Mouse (Mus musculus) heart, adult 18-20 months (tissue): ENCODE measurements around the gene Tex45. TPM values are rescaled to one million over a fixed set of nuclear protein-coding genes. Genes with fewer than 3 reads are reported as not detected.

Experiments used
- DNase-seq, 2 experiments: peaks; one replicate each; pipeline ENCODE4 v3.0.0; 2021 to 2022; ENCODE audit warnings: mixed read lengths in 1 of 2
- total RNA-seq, 2 experiments: library from RNA; stranded (reverse); gene quantifications; 2 replicates each; pipeline ENCODE4 v1.2.3; 2021

Gene Tex45
- total RNA-seq, 2 experiments from 2014 or later = not detected

DNA sequence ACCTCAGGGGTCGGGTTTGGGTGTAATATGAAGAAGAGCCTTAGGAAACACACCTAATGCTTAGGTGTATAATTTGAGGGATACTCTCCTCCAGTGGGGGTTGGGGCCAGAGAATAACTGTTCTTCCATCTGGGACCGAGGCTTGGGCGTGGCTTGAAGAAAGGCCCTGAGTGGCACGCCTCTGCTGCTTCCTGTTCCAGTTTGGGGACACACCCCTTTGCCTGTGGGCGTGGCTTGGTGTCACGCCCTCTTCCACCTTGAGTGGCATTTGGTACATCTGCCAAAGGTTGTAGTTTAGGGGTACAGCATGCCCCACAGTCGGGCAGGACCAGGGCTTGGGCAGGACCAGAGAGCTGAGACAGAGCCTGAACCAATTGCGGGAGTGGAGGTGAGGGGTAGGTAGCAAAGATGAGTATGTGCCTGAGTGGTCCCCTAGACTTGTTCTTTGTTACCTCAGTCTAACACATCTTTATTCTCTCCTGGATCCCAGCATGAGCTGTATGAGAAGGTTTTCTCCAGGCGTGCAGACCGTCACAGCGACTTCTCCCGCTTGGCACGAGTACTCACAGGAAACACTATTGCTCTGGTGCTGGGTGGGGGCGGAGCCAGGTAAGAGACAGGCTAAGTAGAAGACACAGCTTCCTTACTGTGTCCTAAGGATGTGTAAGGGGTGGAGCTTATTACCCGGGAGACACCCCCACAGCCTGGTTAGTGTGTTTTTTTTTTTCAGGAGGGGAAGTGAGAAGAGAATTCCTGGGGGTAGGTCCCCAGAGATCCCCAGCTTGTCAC is 65.6 kb downstream of the Tex45 start:
- DNase-seq = no peak

Other genes starting within 250 kb of the Tex45 start
- gene Insr, start 191.2 kb upstream of the Tex45 start, total RNA-seq = 100 to 1,000 TPM; 127 to 137 TPM
- gene A430078G23Rik, start 117.4 kb upstream of the Tex45 start, total RNA-seq = 1 to 10 TPM in 1 of 2 experiments, under 1 TPM in 1; 0.30 to 2.9 TPM
- gene Arhgef18, start 77.9 kb upstream of the Tex45 start, total RNA-seq = 10 to 100 TPM; 17.5 to 20.4 TPM
- 1 to 10 TPM; 3.6 to 4.2 TPM for gene Pex11g, start 3.2 kb upstream of the Tex45 start, total RNA-seq
- 10 to 100 TPM; 29.4 to 30.5 TPM for gene Zfp358, start 22.3 kb downstream of the Tex45 start, total RNA-seq
- 10 to 100 TPM; 17.8 to 21.0 TPM for gene Mcoln1, start 29.6 kb downstream of the Tex45 start, total RNA-seq
- 10 to 100 TPM in 1 of 2 experiments, 1 to 10 TPM in 1; 8.1 to 10.2 TPM for gene Pnpla6, start 44.5 kb downstream of the Tex45 start, total RNA-seq
- under 1 TPM; 0.22 to 0.49 TPM for gene C330021F23Rik, start 97.1 kb downstream of the Tex45 start, total RNA-seq
- 1 to 10 TPM; 1.2 to 1.6 TPM for gene Camsap3, start 116.4 kb downstream of the Tex45 start, total RNA-seq
- gene Xab2, start 150.5 kb downstream of the Tex45 start, total RNA-seq = 10 to 100 TPM; 14.0 to 20.3 TPM
- gene Pet100, start 150.7 kb downstream of the Tex45 start, total RNA-seq = 10 to 100 TPM; 75.5 to 95.8 TPM
- gene Pcp2, start 154.7 kb downstream of the Tex45 start, total RNA-seq = not detected
- 1 to 10 TPM; 4.3 to 9.3 TPM for gene Stxbp2, start 160.1 kb downstream of the Tex45 start, total RNA-seq
- 10 to 100 TPM in 1 of 2 experiments, 1 to 10 TPM in 1; 5.1 to 17.7 TPM for gene Retn, start 184.9 kb downstream of the Tex45 start, total RNA-seq
- gene Mcemp1, start 194.9 kb downstream of the Tex45 start, total RNA-seq = under 1 TPM; 0.30 to 0.49 TPM
- 1 to 10 TPM in 1 of 2 experiments, under 1 TPM in 1; 0.82 to 7.1 TPM for gene Fcor, start 201.5 kb downstream of the Tex45 start, total RNA-seq
- gene Trappc5, start 205.4 kb downstream of the Tex45 start, total RNA-seq = 10 to 100 TPM; 20.0 to 21.2 TPM
- 1 to 10 TPM in 1 of 2 experiments, not detected in 1; 3.4 TPM for gene Fcer2a, start 223.3 kb downstream of the Tex45 start, total RNA-seq
- gene Clec4g, start 249.8 kb downstream of the Tex45 start, total RNA-seq = 1 to 10 TPM in 1 of 2 experiments, under 1 TPM in 1; 0.47 to 1.0 TPM